Mouse (Mus musculus) embryonic fibroblast, embryonic 13.5 days (primary cell): ENCODE data around the gene BC025920. TPM values are rescaled to one million over a fixed set of nuclear protein-coding genes. Genes with fewer than 3 reads are reported as not detected.
"Not testable (repeated sequence)": the region's sequence is repeated elsewhere in the genome, so short reads cannot be mapped to it uniquely, and the experiment has no call there.

Experiments
- H3K27ac ChIP-seq: 2 replicates; pipeline ENCODE4 v1.5.1; 2012; ENCODE audit warnings: low read length, control low read depth, inconsistent platforms; ENCODE audit not compliant: insufficient read depth
- H3K4me1 ChIP-seq: 2 replicates; pipeline ENCODE4 v1.6.1; 2011; ENCODE audit warnings: low read length; ENCODE audit not compliant: control insufficient read depth, insufficient read depth
- H3K4me3 ChIP-seq: 2 replicates; pipeline ENCODE4 v1.5.1; 2011; ENCODE audit warnings: mild to moderate bottlenecking, control low read depth, low read length; ENCODE audit not compliant: insufficient read depth
- CTCF ChIP-seq: IDR thresholded peaks from 2 replicates; pipeline ENCODE4 v1.5.1; 2011; ENCODE audit warnings: mild to moderate bottlenecking, control low read depth, low read length, moderate library complexity, borderline replicate concordance; ENCODE audit not compliant: insufficient read depth
- POLR2A ChIP-seq: IDR thresholded peaks from 2 replicates; pipeline ENCODE4 v1.6.1; 2011; ENCODE audit warnings: low read depth, mild to moderate bottlenecking, control low read depth, low read length, moderate library complexity
- polyA plus RNA-seq: library from polyadenylated mRNA; stranded (reverse); fragments of >200 nt; gene quantifications from 2 replicates; pipeline ENCODE4 v1.2.4, GENCODE M21; 2011; ENCODE audit warnings: low read depth; ENCODE audit not compliant: missing spikeins, insufficient read length

The BC025920 gene
- polyA plus RNA-seq, 1 experiment, result 0.86 TPM

- Histone ChIP-seq H3K4me1 (no peaks in the 10 kb centered on the region), H3K27ac (no peak overlapping the region), H3K4me3 (peak overlapping the region; percentile 61)
- TF ChIP-seq POLR2A (no peak; the same call in 1 of the 2 replicates), CTCF (no peak)
These were observed 20.3 kb downstream of the BC025920 start for GRCm38 (mm10) chr10:81626101-81626993.

- no peaks in the 10 kb centered on the region for H3K4me1 ChIP-seq
- H3K27ac ChIP-seq, result peak within 1 kb of the TSS; percentile 78
- peak within 1 kb of the TSS; percentile 61 for H3K4me3 ChIP-seq
- TF ChIP-seq POLR2A (peak; percentile 94), CTCF (no peak)
These were observed 21.1 kb downstream of the BC025920 start, which contains the start of gene Sirt6 for GRCm38 (mm10) chr10:81626994-81627835. Sirt6 (minus strand) TSS chr10:81627797.

DNA sequence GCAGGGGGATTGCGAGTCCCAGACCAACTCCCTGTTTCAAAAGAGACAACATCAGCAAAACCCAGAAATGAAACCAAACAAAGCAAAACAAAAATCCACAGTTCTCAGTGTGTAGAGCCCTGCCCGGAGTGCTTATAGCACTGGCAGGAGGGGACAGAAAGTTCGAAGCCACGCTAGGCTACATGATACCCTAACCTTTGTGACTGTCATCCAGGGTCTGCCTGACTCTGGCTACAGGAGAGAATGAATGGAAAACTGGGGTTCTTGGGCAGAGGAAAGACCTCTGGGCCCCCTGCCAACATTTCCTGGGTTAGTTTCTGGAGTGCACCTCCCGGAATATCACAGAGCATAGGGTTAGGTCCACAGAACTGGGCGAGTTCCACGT is 21.8 kb downstream of the BC025920 start:
- TF ChIP-seq CTCF (no peak), POLR2A (no peak)
- peak overlapping the region; percentile 66 for H3K27ac ChIP-seq
- no peaks in the 10 kb centered on the region for H3K4me1 ChIP-seq
- H3K4me3 ChIP-seq, result peak overlapping the region; percentile 61; the same call in 1 of the 2 replicates

- H3K4me1 ChIP-seq, result no peaks in the 10 kb centered on the region
- TF ChIP-seq POLR2A, result no peak
- TF ChIP-seq CTCF, result no peak
- H3K27ac ChIP-seq, result peak within 1 kb of the TSS; percentile 78
- H3K4me3 ChIP-seq, result peak within 1 kb of the TSS; percentile 61
These were observed 22.3 kb downstream of the BC025920 start, which contains the start of gene Ankrd24 for GRCm38 (mm10) chr10:81628390-81628789. Ankrd24 (plus strand) TSS chr10:81628540.

- Histone ChIP-seq H3K4me3 (peak overlapping the region; percentile 23), H3K4me1 (no peaks in the 10 kb centered on the region), H3K27ac (no peak overlapping the region)
- TF ChIP-seq POLR2A (peak; percentile 78), CTCF (no peak)
These were observed 27.4 kb downstream of the BC025920 start for GRCm38 (mm10) chr10:81633253-81634099.

DNA sequence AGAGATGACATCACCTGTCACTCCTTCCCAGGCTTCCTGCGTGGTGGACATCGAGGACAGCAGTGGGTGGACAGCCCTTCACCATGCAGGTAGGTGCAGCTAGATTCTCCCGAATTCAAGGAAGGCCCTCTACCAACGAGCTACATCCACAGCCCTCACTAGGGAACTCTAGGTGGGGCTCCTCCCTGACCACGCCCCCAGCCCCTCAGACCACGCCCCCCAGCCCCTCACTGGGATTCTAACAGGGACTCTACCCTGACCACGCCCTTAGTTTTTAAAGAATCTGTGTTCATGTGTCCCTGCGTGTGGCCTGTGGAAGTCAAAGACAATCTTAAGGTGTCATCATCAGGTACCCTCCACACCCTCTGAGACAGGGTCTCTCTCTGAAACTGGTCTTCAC is 30.3 kb downstream of the BC025920 start:
- no peaks in the 10 kb centered on the region for H3K4me1 ChIP-seq
- no peak overlapping the region for H3K27ac ChIP-seq
- H3K4me3 ChIP-seq, result no peak overlapping the region
- TF ChIP-seq POLR2A (no peak), CTCF (no peak)

- TF ChIP-seq POLR2A (no peak), CTCF (no peak)
These were observed 32.0 kb downstream of the BC025920 start for GRCm38 (mm10) chr10:81638101-81638500.

GRCm38 (mm10) chr10:81640825-81641224 is 34.8 kb downstream of the BC025920 start:
- not testable (repeated sequence) for H3K4me3 ChIP-seq, H3K4me1 ChIP-seq, H3K27ac ChIP-seq

More at GRCm38 (mm10) chr10:81638101-81638500, 32.0 kb downstream of the BC025920 start:
- Histone ChIP-seq H3K4me3 (no peak overlapping the region), H3K27ac (no peak overlapping the region), H3K4me1 (no peaks in the 10 kb centered on the region)

GRCm38 (mm10) chr10:81641566-81641965 is 35.5 kb downstream of the BC025920 start:
- H3K4me1 ChIP-seq, result no peaks in the 10 kb centered on the region
- H3K4me3 ChIP-seq, result no peak overlapping the region
- no peak overlapping the region for H3K27ac ChIP-seq
- no peak for TF ChIP-seq POLR2A
- no peak for TF ChIP-seq CTCF
